Mouse (Mus musculus) right cerebral cortex, adult 2 months (tissue): ENCODE results near the gene 1700028K03Rik.

ENCODE experiments used
- DNase-seq, 2 experiments: peaks; one replicate each; pipeline ENCODE4 v3.0.0; 2021 to 2022; ENCODE audit warnings: low spot score in 2 of 2

The 1700028K03Rik gene

GRCm38 (mm10) chr5:107534581-107534980 is at the start of gene 1700028K03Rik:
Gene 1700028K03Rik, plus strand, starts transcription at chr5:107534709.
- DNase-seq = no peak

GRCm38 (mm10) chr5:107488996-107489395 is 45.5 kb upstream of the 1700028K03Rik start:
- DNase-seq = no peak

GRCm38 (mm10) chr5:107491036-107491435 is 43.5 kb upstream of the 1700028K03Rik start:
- no peak for DNase-seq

GRCm38 (mm10) chr5:107492471-107492870 is 42.0 kb upstream of the 1700028K03Rik start:
- no peak for DNase-seq

- no peak for DNase-seq
Measured at GRCm38 (mm10) chr5:107494759-107495158, 39.8 kb upstream of the 1700028K03Rik start.

GRCm38 (mm10) chr5:107496047-107496446 is 38.5 kb upstream of the 1700028K03Rik start:
- no peak for DNase-seq

GRCm38 (mm10) chr5:107497519-107498501 is 36.7 kb upstream of the 1700028K03Rik start:
- peak; percentile 79 to 80 for DNase-seq

- no peak for DNase-seq
Measured at GRCm38 (mm10) chr5:107498806-107499310, 35.7 kb upstream of the 1700028K03Rik start.

GRCm38 (mm10) chr5:107499891-107500535 is 34.5 kb upstream of the 1700028K03Rik start:
- DNase-seq = no peak

GRCm38 (mm10) chr5:107500741-107501140 is 33.8 kb upstream of the 1700028K03Rik start:
- DNase-seq = no peak

- no peak for DNase-seq
Measured at GRCm38 (mm10) chr5:107507321-107507720, 27.2 kb upstream of the 1700028K03Rik start, which contains the start of gene Gm42669. Gene Gm42669, plus strand, starts transcription at chr5:107507621.

- DNase-seq = no peak
Measured at GRCm38 (mm10) chr5:107510503-107510902, 24.0 kb upstream of the 1700028K03Rik start.

- DNase-seq = no peak
Measured at GRCm38 (mm10) chr5:107511326-107511725, 23.2 kb upstream of the 1700028K03Rik start.

GRCm38 (mm10) chr5:107513583-107513982 is 20.9 kb upstream of the 1700028K03Rik start:
- DNase-seq = peak; percentile 43 to 64

GRCm38 (mm10) chr5:107515453-107515852 is 19.1 kb upstream of the 1700028K03Rik start:
- DNase-seq = no peak

GRCm38 (mm10) chr5:107516087-107516486 is 18.4 kb upstream of the 1700028K03Rik start:
- peak in 1 of 2 experiments; percentile 20 for DNase-seq

GRCm38 (mm10) chr5:107518602-107519001 is 15.9 kb upstream of the 1700028K03Rik start:
- DNase-seq = no peak

GRCm38 (mm10) chr5:107521386-107521785 is 13.1 kb upstream of the 1700028K03Rik start:
- DNase-seq = no peak

GRCm38 (mm10) chr5:107521897-107522296 is 12.6 kb upstream of the 1700028K03Rik start:
- peak in 1 of 2 experiments; percentile 57 for DNase-seq

- DNase-seq = peak; percentile 68 to 74
Measured at GRCm38 (mm10) chr5:107524281-107524680, 10.2 kb upstream of the 1700028K03Rik start.

- no peak for DNase-seq
Measured at GRCm38 (mm10) chr5:107528856-107529255, 5.7 kb upstream of the 1700028K03Rik start.

GRCm38 (mm10) chr5:107533590-107533989 is 919 bp upstream of the 1700028K03Rik start:
- DNase-seq = no peak
